Mouse (Mus musculus): ENCODE data around the gene Zbtb2.

Zbtb2 gene

DNA sequence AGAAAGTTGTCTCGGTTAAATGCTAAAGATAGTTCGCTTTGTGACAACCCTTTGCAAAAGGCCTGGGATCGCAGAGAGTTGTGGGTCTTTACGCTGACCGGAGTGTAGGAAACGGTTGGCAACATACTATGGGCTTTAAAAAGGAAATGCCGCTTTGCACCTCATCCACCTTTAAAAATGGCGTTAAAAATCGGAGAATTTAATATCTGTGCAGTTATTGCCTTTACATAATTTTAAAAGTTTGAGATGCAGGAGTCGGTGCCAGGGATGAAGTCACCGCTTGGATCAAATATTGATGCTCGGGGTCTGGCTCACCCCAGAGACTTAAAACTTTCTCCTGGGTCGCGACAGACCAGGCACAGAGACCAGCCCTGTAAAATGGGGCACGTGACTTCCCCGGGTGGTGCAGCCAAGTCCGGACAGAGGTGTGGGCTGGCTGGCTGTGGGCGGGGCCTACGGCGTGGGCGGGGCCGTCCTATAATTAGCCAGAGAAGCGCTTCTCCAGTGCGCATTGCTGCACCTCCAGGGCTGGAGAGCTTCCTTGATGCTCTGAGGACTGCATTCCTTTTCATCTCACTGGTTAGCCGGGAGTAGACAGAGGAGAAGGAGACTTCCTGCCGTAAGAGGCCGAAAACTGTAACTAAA lies 53.7 kb downstream of the Zbtb2 start:
- DNase-seq (ENCODE audit: low read depth in 1 of 2, low spot score in 2 of 2), result peak in 1 of 2 experiments; percentile 47

DNA sequence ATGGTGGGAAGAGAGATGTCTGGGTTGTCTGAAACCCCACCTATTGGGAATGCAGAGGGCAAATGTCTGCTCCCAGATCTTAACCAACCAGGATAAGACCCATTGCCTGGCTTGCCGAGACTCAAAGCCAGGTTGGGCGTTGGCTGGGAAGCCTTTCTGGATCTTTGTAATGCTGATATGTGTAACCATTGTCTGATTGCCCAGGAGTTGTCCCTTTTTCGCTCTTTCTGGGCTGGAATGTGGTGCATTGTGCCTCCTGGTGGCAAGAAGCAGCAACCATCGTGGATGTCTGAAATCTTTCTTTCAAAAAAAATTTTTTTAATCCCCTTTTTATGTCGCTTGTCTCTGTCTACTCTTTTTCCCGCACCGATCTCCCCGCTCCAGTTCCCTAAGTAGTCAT lies 54.6 kb downstream of the Zbtb2 start:
- DNase-seq (ENCODE audit: low read depth in 1 of 2, low spot score in 2 of 2), result no peak

DNA sequence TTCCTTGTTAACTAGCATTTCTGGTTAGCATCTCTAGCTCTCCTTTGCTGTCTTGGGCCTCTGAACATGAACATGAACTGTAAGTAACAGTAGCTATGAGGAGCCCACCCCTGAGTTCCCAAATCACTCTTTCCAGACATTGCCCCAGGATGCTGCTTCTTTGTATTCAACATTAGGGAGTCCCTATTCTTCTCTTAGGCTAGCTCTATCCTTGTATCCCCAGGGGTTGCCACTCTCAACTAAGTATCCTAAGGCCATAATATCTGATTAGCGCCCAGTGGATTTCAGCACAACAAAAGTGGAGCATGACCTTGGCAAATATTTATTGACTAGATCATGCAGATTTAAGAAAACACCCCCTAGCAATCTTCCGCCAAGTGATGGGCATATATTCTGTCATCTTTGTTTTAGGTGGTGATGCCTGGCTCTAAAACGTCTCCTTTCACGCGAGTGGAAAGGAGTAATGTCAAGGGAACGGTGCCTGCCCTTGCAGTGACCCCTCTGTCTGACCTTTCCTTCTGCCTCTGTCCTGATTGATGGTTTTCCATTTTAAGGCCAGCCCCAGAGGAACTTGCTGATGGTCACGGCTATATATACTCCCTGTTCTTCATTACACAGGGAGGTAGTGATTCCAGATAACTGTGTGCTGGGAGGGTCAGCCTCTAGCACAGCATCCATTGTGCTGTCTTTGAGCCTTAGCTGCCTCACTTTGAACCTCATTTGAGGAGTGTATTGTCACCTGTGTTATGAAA lies 55.5 kb downstream of the Zbtb2 start:
- DNase-seq (ENCODE audit: low read depth in 1 of 2, low spot score in 2 of 2), result no peak

DNA sequence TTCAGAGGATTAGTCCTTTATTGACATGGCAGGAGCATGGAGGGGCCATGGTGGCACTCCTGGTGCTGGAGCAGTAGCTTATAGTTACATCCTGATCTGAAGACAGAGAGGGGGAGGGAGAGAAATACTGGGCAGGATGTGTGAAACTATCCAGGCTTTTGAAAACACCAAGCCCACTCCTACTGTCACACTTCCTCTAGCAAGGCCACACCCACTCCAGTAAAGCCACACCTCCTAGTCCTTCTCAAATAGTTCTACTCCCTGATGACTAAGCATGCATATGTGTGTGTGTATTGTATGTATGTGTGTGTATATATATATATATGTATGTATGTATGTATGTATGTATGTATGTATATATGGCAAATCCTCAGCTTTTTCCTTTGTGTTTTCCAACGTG lies 60.2 kb downstream of the Zbtb2 start:
- DNase-seq (ENCODE audit: low read depth in 1 of 2, low spot score in 2 of 2), result no peak

DNA sequence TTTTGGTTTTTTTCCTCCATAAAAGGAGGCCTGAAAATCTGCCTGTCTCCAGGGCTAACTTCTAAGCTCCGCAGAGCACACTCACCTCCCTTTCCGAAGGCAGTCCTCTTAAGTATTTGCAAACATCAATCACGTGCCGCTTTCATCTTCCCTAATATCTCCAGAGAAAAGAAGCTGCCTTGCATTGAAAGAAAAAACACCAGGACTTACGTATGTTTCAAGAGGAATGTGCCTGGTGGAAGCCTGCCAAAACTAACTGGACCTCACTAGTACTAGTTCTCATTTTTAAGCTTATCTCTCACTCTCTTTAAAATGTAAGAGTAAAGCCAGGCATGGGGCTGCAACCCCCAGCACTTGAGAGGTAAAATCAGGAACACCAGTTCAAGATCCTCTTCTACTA lies 62.3 kb downstream of the Zbtb2 start:
- DNase-seq (ENCODE audit: low read depth in 1 of 2, low spot score in 2 of 2), result no peak

DNA sequence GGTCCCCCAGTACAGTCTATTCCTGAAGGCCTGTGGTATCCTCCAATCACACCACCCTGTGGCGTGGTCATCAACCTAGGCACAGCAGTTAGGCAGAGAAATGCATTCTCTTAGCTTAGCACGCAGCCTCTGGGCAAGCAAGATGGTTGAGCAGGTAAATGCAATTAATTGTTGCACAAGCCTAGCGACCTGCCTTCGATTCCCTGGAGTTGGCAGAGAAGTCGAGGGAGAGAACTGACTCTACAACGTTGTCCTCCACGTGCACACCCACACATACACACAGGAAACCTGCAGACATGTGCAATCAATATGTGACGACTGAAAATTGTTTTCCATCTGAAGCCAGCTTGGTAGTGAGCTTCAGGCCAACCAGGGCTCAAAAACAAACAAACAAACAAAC lies 64.0 kb downstream of the Zbtb2 start:
- no peak for DNase-seq (ENCODE audit: low read depth in 1 of 2, low spot score in 2 of 2)
